Mouse (Mus musculus): Measurements from ENCODE around the gene Eif4enif1. TPM values are rescaled to one million over a fixed set of nuclear protein-coding genes. Genes with fewer than 3 reads are reported as not detected.
A peak's percentile ranks its signal among the peaks of the same experiment; 100 is the strongest.

Gene Eif4enif1
- polyA plus RNA-seq, 1 experiment, result 52.7 TPM

DNA sequence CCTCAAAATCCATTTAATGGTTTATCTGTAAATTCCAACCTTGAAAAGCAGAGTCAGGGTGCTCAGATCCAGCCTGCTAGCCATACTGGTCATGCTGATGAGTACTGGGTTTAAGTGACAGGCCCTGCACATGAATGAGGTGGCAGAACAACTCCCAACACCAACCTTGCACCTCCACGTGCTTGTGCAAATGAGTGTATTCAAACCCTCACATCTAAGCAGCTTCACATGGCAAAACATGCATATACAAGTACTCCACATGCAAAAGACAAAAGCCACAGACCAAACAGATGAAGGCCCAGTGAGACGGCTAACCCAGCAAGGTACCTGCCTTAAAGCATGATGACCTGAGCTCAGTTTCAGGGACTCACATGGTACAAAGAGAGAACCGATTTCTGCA is 83.7 kb downstream of the Eif4enif1 start:
- Histone ChIP-seq H3K27ac (ENCODE audit: control insufficient read depth, insufficient read depth, low read depth, low read length, poor library complexity) (no peak overlapping the region), H3K4me3 (replicated peaks; ENCODE audit: control insufficient read depth, low read depth, low read length) (no peak overlapping the region), H3K4me1 (ENCODE audit: control insufficient read depth, insufficient read depth, low read length) (no peaks in the 10 kb centered on the region)
- WGBS, result 68% methylated on average over 3 of the region's 3 CpGs
- TF ChIP-seq CTCF (IDR thresholded peaks at IDR 0.05; ENCODE audit: control insufficient read depth, insufficient read depth, low read length), result no peak

DNA sequence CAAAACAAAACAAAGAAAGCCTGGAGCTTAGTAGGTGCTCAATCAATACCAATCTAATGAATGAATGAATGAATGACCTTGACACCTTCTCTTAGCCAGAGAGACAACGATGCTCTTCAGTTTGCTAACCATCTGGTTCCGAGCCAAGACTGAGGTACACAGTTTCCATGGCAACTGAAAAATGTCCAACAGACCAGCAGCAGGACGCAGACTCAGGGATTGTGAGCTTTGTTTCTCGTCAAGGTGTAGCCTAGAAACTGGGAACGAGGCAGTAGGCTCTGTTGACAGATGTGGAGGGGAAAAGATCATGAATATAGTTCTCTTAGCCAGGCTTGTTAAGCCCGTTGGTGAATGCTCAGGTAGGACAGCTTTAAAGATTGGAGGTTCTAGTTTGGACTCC is 84.9 kb downstream of the Eif4enif1 start:
- Histone ChIP-seq H3K4me1 (ENCODE audit: control insufficient read depth, insufficient read depth, low read length) (no peaks in the 10 kb centered on the region; the same call in 1 of the 2 replicates), H3K27ac (ENCODE audit: control insufficient read depth, insufficient read depth, low read depth, low read length, poor library complexity) (no peak overlapping the region), H3K4me3 (replicated peaks; ENCODE audit: control insufficient read depth, low read depth, low read length) (no peak overlapping the region)
- TF ChIP-seq CTCF (IDR thresholded peaks at IDR 0.05; ENCODE audit: control insufficient read depth, insufficient read depth, low read length) (no peak), POLR2A (IDR thresholded peaks at IDR 0.05; ENCODE audit: borderline replicate concordance, control insufficient read depth, low read depth, low read length) (no peak)
- 71% methylated on average over 6 of the region's 6 CpGs for WGBS

DNA sequence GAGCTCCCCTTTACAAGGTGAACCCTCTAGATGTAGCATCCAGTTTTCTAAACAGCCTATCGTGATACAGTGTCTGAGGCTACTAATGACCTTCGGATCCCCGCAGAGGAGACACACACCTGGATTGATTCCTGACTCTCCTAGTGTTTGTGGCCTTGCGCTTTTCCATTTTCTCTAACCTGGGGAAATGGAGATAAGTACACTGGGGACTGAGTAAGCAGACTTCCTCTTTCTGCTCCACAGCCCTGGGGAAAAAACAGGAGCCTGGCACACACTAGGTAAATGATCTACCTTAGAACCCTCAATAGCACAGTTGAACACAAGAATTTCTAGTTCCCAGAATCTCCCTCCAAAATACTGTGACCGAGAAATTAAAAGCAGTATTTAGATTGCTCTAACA is 85.7 kb downstream of the Eif4enif1 start:
- Histone ChIP-seq H3K4me3 (replicated peaks; ENCODE audit: control insufficient read depth, low read depth, low read length) (no peak overlapping the region), H3K4me1 (ENCODE audit: control insufficient read depth, insufficient read depth, low read length) (no peaks in the 10 kb centered on the region; the same call in 1 of the 2 replicates), H3K27ac (ENCODE audit: control insufficient read depth, insufficient read depth, low read depth, low read length, poor library complexity) (no peak overlapping the region)
- no peak for TF ChIP-seq POLR2A (IDR thresholded peaks at IDR 0.05; ENCODE audit: borderline replicate concordance, control insufficient read depth, low read depth, low read length)
- 47% methylated on average over 5 of the region's 5 CpGs for WGBS

DNA sequence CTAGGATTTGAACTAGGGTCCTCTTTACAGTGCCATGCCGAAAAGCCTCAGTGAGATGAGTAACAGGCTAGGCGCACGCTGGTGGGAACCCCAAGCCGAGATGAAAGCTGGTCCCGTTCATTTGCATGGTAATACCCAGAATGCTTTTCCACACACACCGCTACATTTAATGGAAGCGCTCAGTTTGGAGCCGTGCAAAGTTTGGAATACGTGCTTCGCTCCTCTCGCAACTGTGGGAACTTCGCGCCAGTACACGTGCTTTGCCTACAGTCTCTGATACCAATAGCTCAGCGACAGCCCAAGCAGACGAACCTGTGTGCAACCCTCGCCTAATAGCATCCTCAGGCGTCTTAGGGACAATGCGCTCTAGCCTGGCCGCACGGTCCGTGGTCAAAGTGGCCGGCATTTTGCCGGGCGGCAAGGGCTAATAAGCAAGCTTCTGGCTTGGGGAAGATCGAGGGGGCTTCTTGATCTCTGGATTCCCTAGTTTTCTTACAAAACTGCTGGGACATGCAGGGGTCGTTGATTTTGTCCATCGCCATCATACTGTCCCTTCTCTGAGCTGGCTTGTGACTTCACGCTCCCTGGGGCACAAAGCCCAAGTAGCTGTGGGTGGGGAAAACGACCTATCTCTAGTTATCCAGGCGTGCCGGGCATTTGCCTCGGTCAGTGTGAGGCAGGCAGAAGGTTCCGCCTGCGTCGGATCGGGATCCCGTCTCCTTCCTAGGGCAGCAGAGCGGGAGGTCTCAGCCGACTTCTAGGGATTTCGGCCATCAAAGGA is 86.5 kb downstream of the Eif4enif1 start, which contains the start of gene Patz1:
Gene Patz1, plus strand, starts transcription at position 354 of the 781 bp plus-strand sequence.
- TF ChIP-seq CTCF (IDR thresholded peaks at IDR 0.05; ENCODE audit: control insufficient read depth, insufficient read depth, low read length) (0 out of 2 replicates have a peak, but pooled peaks have one; percentile 4), POLR2A (IDR thresholded peaks at IDR 0.05; ENCODE audit: borderline replicate concordance, control insufficient read depth, low read depth, low read length) (peak; percentile 74; the same call in 1 of the 2 replicates)
- H3K4me3 ChIP-seq (replicated peaks; ENCODE audit: control insufficient read depth, low read depth, low read length), result peak within 1 kb of the TSS; percentile 88
- H3K4me1 ChIP-seq (ENCODE audit: control insufficient read depth, insufficient read depth, low read length), result no peaks in the 10 kb centered on the region; the same call in 1 of the 2 replicates
- H3K27ac ChIP-seq (ENCODE audit: control insufficient read depth, insufficient read depth, low read depth, low read length, poor library complexity), result peak within 1 kb of the TSS; percentile 98
- under 1% methylated on average over 41 of the region's 41 CpGs for WGBS

DNA sequence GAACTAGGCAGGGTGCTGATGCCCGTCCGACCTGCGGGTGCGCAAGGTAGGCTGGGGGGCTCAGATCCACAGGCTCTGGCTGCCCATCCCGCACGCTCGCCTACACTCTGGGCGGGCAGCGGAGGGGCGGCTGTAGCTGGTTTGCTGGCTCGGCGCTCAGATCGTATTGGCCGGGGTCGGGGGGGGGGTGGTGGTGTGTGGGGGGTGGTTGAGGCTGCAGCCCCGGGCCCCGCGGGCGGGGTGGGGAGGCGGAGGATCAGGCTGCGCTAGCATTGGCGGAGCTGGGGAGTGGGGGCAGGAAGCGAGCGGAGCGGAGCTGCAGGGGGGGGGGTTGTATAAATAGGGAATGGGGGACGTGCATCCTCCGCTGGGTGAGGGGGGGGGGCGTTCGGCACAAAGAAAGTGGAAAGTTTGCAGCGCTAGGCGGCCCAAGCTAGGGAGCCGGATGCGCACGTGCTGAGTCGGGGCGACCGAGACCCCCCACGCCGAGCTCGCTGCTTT is 87.2 kb downstream of the Eif4enif1 start:
- peak overlapping the region; percentile 98 for H3K27ac ChIP-seq (ENCODE audit: control insufficient read depth, insufficient read depth, low read depth, low read length, poor library complexity)
- WGBS, result 2% methylated on average over 36 of the region's 40 CpGs
- peak overlapping the region; percentile 88 for H3K4me3 ChIP-seq (replicated peaks; ENCODE audit: control insufficient read depth, low read depth, low read length)
- no peak for TF ChIP-seq CTCF (IDR thresholded peaks at IDR 0.05; ENCODE audit: control insufficient read depth, insufficient read depth, low read length)
- no peak for TF ChIP-seq POLR2A (IDR thresholded peaks at IDR 0.05; ENCODE audit: borderline replicate concordance, control insufficient read depth, low read depth, low read length)
- no peaks in the 10 kb centered on the region; the same call in 1 of the 2 replicates for H3K4me1 ChIP-seq (ENCODE audit: control insufficient read depth, insufficient read depth, low read length)

DNA sequence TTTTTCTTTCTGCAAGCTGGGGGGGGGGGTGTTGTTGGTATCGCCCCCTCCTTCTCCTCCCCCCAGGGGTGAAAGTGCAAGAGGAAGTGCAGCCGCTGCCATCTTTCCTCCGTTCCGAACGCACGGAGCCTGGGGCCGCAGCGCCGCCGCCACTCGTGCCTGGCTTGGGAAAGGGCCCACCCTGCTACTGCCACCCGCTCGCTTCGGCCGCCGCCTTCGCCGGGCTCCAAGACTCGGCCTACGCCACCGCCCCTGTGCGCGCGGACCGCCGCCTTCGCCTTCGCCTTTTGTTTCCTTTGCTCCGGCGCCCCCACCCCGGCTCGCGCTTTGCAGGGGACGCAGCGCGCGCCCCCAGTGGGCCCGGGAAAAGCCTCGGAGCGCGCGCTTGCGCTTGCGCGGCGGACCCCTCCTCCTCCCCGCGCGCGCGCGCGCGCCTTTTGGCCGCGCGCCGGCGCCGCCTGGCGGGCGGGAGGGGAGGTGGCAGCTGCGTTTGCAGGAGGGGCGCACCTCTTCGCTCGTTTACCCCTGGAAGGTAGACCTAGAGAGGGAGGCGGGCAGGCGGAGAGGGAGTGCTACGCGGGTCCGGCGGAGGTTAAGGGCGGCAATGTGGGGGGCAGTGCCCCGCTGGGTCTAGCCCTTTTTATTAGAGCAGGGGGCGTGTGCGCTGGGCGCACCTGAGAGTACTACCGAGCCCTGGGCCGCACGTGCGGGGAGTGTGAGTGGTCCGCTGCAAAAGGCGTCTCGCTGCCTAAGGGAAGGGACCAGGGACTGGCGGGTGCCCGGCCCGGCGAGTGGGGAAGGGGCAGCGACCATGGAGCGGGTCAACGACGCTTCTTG is 87.8 kb downstream of the Eif4enif1 start:
- Histone ChIP-seq H3K27ac (ENCODE audit: control insufficient read depth, insufficient read depth, low read depth, low read length, poor library complexity) (peak overlapping the region; percentile 98), H3K4me3 (replicated peaks; ENCODE audit: control insufficient read depth, low read depth, low read length) (peak overlapping the region; percentile 88), H3K4me1 (ENCODE audit: control insufficient read depth, insufficient read depth, low read length) (no peaks in the 10 kb centered on the region; the same call in 1 of the 2 replicates)
- TF ChIP-seq CTCF (IDR thresholded peaks at IDR 0.05; ENCODE audit: control insufficient read depth, insufficient read depth, low read length) (peak; percentile 60), POLR2A (IDR thresholded peaks at IDR 0.05; ENCODE audit: borderline replicate concordance, control insufficient read depth, low read depth, low read length) (peak; percentile 62; the same call in 1 of the 2 replicates)
- WGBS, result under 1% methylated on average over 89 of the region's 92 CpGs

DNA sequence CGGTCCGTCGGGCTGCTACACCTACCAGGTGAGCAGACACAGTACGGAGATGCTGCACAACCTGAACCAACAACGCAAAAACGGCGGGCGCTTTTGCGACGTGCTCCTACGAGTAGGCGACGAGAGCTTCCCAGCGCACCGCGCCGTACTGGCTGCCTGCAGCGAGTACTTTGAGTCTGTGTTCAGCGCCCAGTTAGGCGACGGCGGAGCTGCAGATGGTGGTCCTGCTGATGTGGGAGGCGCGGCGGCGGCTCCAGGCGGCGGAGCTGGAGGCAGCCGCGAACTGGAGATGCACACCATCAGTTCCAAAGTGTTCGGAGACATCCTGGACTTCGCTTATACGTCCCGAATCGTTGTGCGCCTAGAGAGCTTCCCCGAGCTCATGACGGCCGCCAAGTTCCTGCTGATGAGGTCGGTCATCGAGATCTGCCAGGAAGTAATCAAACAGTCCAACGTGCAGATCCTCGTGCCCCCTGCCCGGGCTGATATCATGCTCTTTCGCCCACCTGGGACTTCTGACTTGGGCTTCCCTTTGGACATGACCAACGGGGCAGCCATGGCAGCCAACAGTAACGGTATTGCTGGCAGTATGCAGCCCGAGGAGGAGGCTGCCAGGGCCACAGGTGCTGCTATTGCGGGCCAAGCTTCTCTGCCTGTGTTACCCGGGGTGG is 88.6 kb downstream of the Eif4enif1 start:
- TF ChIP-seq CTCF (IDR thresholded peaks at IDR 0.05; ENCODE audit: control insufficient read depth, insufficient read depth, low read length) (no peak), POLR2A (IDR thresholded peaks at IDR 0.05; ENCODE audit: borderline replicate concordance, control insufficient read depth, low read depth, low read length) (peak; percentile 48)
- H3K4me3 ChIP-seq (replicated peaks; ENCODE audit: control insufficient read depth, low read depth, low read length), result peak overlapping the region; percentile 88
- under 1% methylated on average over 50 of the region's 50 CpGs for WGBS
- no peaks in the 10 kb centered on the region; the same call in 1 of the 2 replicates for H3K4me1 ChIP-seq (ENCODE audit: control insufficient read depth, insufficient read depth, low read length)
- H3K27ac ChIP-seq (ENCODE audit: control insufficient read depth, insufficient read depth, low read depth, low read length, poor library complexity), result peak overlapping the region; percentile 98
